Mouse (Mus musculus) urinary bladder, adult 18-20 months (tissue): Measurements from ENCODE around the gene Ass1.

ENCODE experiments used
- DNase-seq, 2 experiments: peaks; one replicate each; pipeline ENCODE4 v3.0.0; 2022; ENCODE audit warnings: low spot score in 2 of 2, mixed read lengths in 2 of 2

Gene Ass1

GRCm38 (mm10) chr2:31469931-31470682, at the start of gene Ass1:
TSS of gene Ass1 (plus strand) at chr2:31470207.
- peak; percentile 76 to 80 for DNase-seq

GRCm38 (mm10) chr2:31420914-31421313, 49.1 kb upstream of the Ass1 start:
- DNase-seq, result no peak

GRCm38 (mm10) chr2:31422576-31422975, 47.4 kb upstream of the Ass1 start:
- no peak for DNase-seq

- DNase-seq, result no peak
Measured at GRCm38 (mm10) chr2:31431477-31431876, 38.5 kb upstream of the Ass1 start.

GRCm38 (mm10) chr2:31434746-31435145, 35.3 kb upstream of the Ass1 start:
- DNase-seq, result no peak

GRCm38 (mm10) chr2:31435567-31435966, 34.4 kb upstream of the Ass1 start:
- DNase-seq, result peak in 1 of 2 experiments; percentile 42

GRCm38 (mm10) chr2:31437480-31438245, 32.3 kb upstream of the Ass1 start:
- no peak for DNase-seq

GRCm38 (mm10) chr2:31439576-31439975, 30.4 kb upstream of the Ass1 start:
- DNase-seq, result no peak

GRCm38 (mm10) chr2:31442480-31443160, 27.4 kb upstream of the Ass1 start:
- peak; percentile 18 to 20 for DNase-seq

- DNase-seq, result no peak
Measured at GRCm38 (mm10) chr2:31446036-31446435, 24.0 kb upstream of the Ass1 start.

GRCm38 (mm10) chr2:31446456-31446855, 23.6 kb upstream of the Ass1 start:
- no peak for DNase-seq

GRCm38 (mm10) chr2:31447536-31447935, 22.5 kb upstream of the Ass1 start:
- DNase-seq, result no peak

GRCm38 (mm10) chr2:31448756-31449440, 21.1 kb upstream of the Ass1 start:
- no peak for DNase-seq

GRCm38 (mm10) chr2:31449441-31449815, 20.6 kb upstream of the Ass1 start:
- DNase-seq, result no peak

GRCm38 (mm10) chr2:31449902-31450301, 20.1 kb upstream of the Ass1 start:
- no peak for DNase-seq

- no peak for DNase-seq
Measured at GRCm38 (mm10) chr2:31450661-31451060, 19.3 kb upstream of the Ass1 start.

GRCm38 (mm10) chr2:31451530-31451929, 18.5 kb upstream of the Ass1 start:
- DNase-seq, result no peak

GRCm38 (mm10) chr2:31453011-31453410, 17.0 kb upstream of the Ass1 start:
- DNase-seq, result no peak

GRCm38 (mm10) chr2:31453559-31454177, 16.3 kb upstream of the Ass1 start:
- peak; percentile 43 to 67 for DNase-seq

- peak in 1 of 2 experiments; percentile 41 for DNase-seq
Measured at GRCm38 (mm10) chr2:31454280-31454679, 15.7 kb upstream of the Ass1 start.

GRCm38 (mm10) chr2:31455418-31455817, 14.6 kb upstream of the Ass1 start:
- DNase-seq, result no peak
